Comparison of ENCODE assay signal across 8 mouse cellular contexts in the genomic region with DNA sequence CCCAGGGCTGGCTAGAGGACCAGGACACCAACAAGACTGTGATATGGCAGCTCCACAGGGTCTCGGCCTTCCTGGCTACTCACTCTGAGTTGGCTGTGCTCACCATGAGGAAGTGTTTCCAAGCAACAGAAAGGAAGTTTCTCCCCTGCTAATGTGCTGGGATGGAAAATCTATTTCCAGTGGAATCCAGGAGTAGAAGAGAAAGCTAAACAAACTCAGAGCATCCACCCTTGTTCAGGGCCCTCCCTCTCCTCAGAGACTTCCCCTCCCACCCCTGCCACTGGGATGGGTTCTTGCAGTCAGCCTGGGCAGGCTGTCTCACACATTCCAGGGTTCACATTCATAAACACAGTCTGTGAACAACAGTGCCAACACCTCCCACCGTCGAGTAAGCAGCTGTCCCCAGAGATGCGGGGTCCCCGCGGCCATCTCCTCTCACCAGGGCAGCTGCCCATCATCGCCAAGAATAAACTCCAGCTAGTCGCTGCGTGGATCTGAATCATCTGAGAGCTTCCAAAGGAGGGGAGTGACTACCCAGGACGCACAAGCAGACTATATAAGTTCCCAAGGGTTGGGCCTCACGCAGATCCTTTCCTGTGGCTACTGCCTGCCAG. TPM values are rescaled to one million over a fixed set of nuclear protein-coding genes. Genes with fewer than 3 reads are reported as not detected.
A peak's percentile ranks its signal among the peaks of the same experiment; 100 is the strongest.
DNase-seq lines count a peak whose midpoint lies in the region; ATAC-seq and TF ChIP-seq lines count a peak whose summit lies in the region.

A gene (plus strand): TSS at position 243 of the 614 bp plus-strand sequence.

- no peak for DNase-seq in liver, adult 2 months (ENCODE audit: extremely low read depth, low read depth, low spot score)
- DNase-seq in liver, embryonic 11.5 days (ENCODE audit: low spot score): no peak
- peak; percentile 65 for DNase-seq in gastrocnemius, postnatal 14 days
- DNase-seq in lung, postnatal 36 days: peak; percentile 77
- DNase-seq in cerebellum, postnatal 14 days: no peak
- DNase-seq in embryo, embryonic 9.5 days (ENCODE audit: extremely low spot score): no peak
- no peak for DNase-seq in thymus, postnatal 4 days

- H3K9ac ChIP-seq in liver, adult 2 months (ENCODE audit: low read depth, low read length): no peak within 1 kb of the TSS; the same call in 1 of the 2 replicates
- H3K9ac ChIP-seq in liver, embryonic 11.5 days (ENCODE audit: low read depth, low read length): no peak within 1 kb of the TSS
- H3K9ac ChIP-seq in intestine, postnatal 0 days (ENCODE audit: low read depth, low read length): no peak within 1 kb of the TSS

- H3K27ac ChIP-seq in liver, adult 2 months (replicated peaks; ENCODE audit: insufficient read depth, low read depth, low read length): peak within 1 kb of the TSS; percentile 5; the same call in 1 of the 2 replicates
- H3K27ac ChIP-seq in liver, embryonic 11.5 days (ENCODE audit: low read depth, low read length): no peak within 1 kb of the TSS; the same call in 1 of the 2 replicates
- peak within 1 kb of the TSS; percentile 64 for H3K27ac ChIP-seq in intestine, postnatal 0 days (ENCODE audit: low read depth, low read length)

- no peak for TF ChIP-seq CTCF in liver, adult 2 months (IDR thresholded peaks at IDR 0.05; ENCODE audit: low read depth, low read length)
- TF ChIP-seq CTCF in intestine, postnatal 0 days (IDR thresholded peaks at IDR 0.05; ENCODE audit: low read depth): no peak

- H3K4me3 ChIP-seq in liver, adult 2 months (ENCODE audit: insufficient read depth, low read depth, low read length): peak within 1 kb of the TSS; percentile 15
- no peak within 1 kb of the TSS for H3K4me3 ChIP-seq in liver, embryonic 11.5 days (ENCODE audit: low read depth, low read length)
- no peak within 1 kb of the TSS for H3K4me3 ChIP-seq in intestine, postnatal 0 days (ENCODE audit: low read depth, low read length)

- no peaks in the 10 kb centered on the region for H3K36me3 ChIP-seq in liver, adult 2 months (ENCODE audit: control insufficient read depth, insufficient read depth, low read length)
- H3K36me3 ChIP-seq in liver, embryonic 11.5 days (ENCODE audit: control insufficient read depth, insufficient read depth, low read length): peaks cover 7% of the 10 kb centered on the region; the same call in 1 of the 2 replicates
- peaks cover 6% of the 10 kb centered on the region; the same call in 1 of the 2 replicates for H3K36me3 ChIP-seq in intestine, postnatal 0 days (ENCODE audit: control insufficient read depth, insufficient read depth)

- 73% methylated on average over 11 of the region's 11 CpGs for WGBS in liver, adult 2 months
- WGBS in liver, embryonic 11.5 days: 75% methylated on average over 11 of the region's 11 CpGs
- 45% methylated on average over 11 of the region's 11 CpGs for WGBS in intestine, postnatal 0 days

- H3K27me3 ChIP-seq in liver, adult 2 months (ENCODE audit: control insufficient read depth, insufficient read depth, low read length): no peaks in the 10 kb centered on the region
- no peaks in the 10 kb centered on the region for H3K27me3 ChIP-seq in liver, embryonic 11.5 days (replicated peaks; ENCODE audit: control insufficient read depth, insufficient read depth, low read length)
- no peaks in the 10 kb centered on the region for H3K27me3 ChIP-seq in intestine, postnatal 0 days (replicated peaks; ENCODE audit: control insufficient read depth, insufficient read depth, low read length)

- no peak for TF ChIP-seq POLR2A in liver, adult 2 months (IDR thresholded peaks at IDR 0.05; ENCODE audit: extremely low read depth, insufficient read depth, low read length)

- peaks cover 16% of the 10 kb centered on the region for H3K4me1 ChIP-seq in liver, adult 2 months (ENCODE audit: control insufficient read depth, insufficient read depth, low read length)
- H3K4me1 ChIP-seq in liver, embryonic 11.5 days (replicated peaks; ENCODE audit: control insufficient read depth, insufficient read depth, low read length): peaks cover 24% of the 10 kb centered on the region
- H3K4me1 ChIP-seq in intestine, postnatal 0 days (replicated peaks; ENCODE audit: control insufficient read depth, insufficient read depth, low read length): no peaks in the 10 kb centered on the region; the same call in 1 of the 2 replicates

- no peaks in the 10 kb centered on the region for H3K9me3 ChIP-seq in liver, embryonic 11.5 days (ENCODE audit: control insufficient read depth, low read length)
- H3K9me3 ChIP-seq in intestine, postnatal 0 days (ENCODE audit: control insufficient read depth): no peaks in the 10 kb centered on the region

- intact Hi-C loops in gastrocnemius, postnatal 14 days (cut with DNase I; ENCODE audit: low total_unique reads): no loop called here

- no peaks in the 10 kb centered on the region for H3K79me2 ChIP-seq in liver, adult 2 months (ENCODE audit: control insufficient read depth, insufficient read depth, low read length)

- H3K4me2 ChIP-seq in liver, embryonic 11.5 days: no peak within 1 kb of the TSS
- H3K4me2 ChIP-seq in intestine, postnatal 0 days (replicated peaks; ENCODE audit: low read depth): peak within 1 kb of the TSS; percentile 27

- no peak for ATAC-seq in liver, embryonic 11.5 days (replicated peaks; ENCODE audit: low FRiP score)
- no peak for ATAC-seq in intestine, postnatal 0 days

RNA-seq across cellular contexts. Expression of the gene that starts here (rescaled TPM):
- 1.0 and 2.3 TPM in 2 replicates for total RNA-seq in liver, adult 2 months (2014; rRNA removed)
- polyA plus RNA-seq in liver, adult 2 months (2012; rRNA removed): 4.1 and 4.4 TPM in 2 replicates
- 0.25 and 0.45 TPM in 2 replicates for polyA plus RNA-seq in liver, embryonic 11.5 days (2014; fragmentation: Nextera tagmentation; extraction: Ambion mirVana)
- total RNA-seq in gastrocnemius, postnatal 14 days (2021): 10 to 100 TPM; 74.0 to 90.1 TPM
- polyA plus RNA-seq in intestine, postnatal 0 days (2015; fragmentation: Nextera tagmentation; extraction: Ambion mirVana): 24.7 and 27.2 TPM in 2 replicates

Comparison
In these comparisons a context has a peak if more than half of its experiments do, and no peak if none do; other contexts are left out.
1. RNA of the gene that starts here (total RNA-seq): 74.0 to 90.1 TPM in gastrocnemius, postnatal 14 days; 1.0 to 2.3 TPM in liver, adult 2 months; every median in the first group is over 10 times any median in the second.
2. DNase-seq: peak in gastrocnemius, postnatal 14 days (single experiment) and lung, postnatal 36 days (single experiment); none in liver, adult 2 months (single experiment), liver, embryonic 11.5 days (single experiment), cerebellum, postnatal 14 days (0 of 2), embryo, embryonic 9.5 days (single experiment) and thymus, postnatal 4 days (single experiment).